Mouse (Mus musculus) kidney, embryonic 16.5 days (tissue): Measurements from ENCODE around the gene Coa5. TPM values are rescaled to one million over a fixed set of nuclear protein-coding genes. Genes with fewer than 3 reads are reported as not detected.

ENCODE experiments used
- ATAC-seq: fragments of 200-750 bp; cut with Nextera tagmentation; 2 replicates; pipeline ENCODE4 v1.8.0; 2017; ENCODE audit warnings: moderate TSS enrichment; ENCODE audit not compliant: low FRiP score, low TSS enrichment
- H3K27ac ChIP-seq: fragments of 300-500 bp; sonication (generic); 2 replicates; pipeline ENCODE4 v1.5.1; 2014; ENCODE audit warnings: low read length
- H3K27me3 ChIP-seq: fragments of 300-500 bp; sonication (generic); 2 replicates; pipeline ENCODE4 v1.6.1; 2014; ENCODE audit warnings: low read length, control low read depth, mixed read lengths; ENCODE audit not compliant: insufficient read depth
- H3K36me3 ChIP-seq: fragments of 300-500 bp; sonication (generic); 2 replicates; pipeline ENCODE4 v1.6.1; 2014; ENCODE audit warnings: low read length, control low read depth, mixed read lengths; ENCODE audit not compliant: insufficient read depth
- H3K4me1 ChIP-seq: fragments of 300-500 bp; sonication (generic); 2 replicates; pipeline ENCODE4 v1.6.1; 2014; ENCODE audit warnings: low read length, control low read depth, mixed read lengths; ENCODE audit not compliant: insufficient read depth
- H3K4me2 ChIP-seq: fragments of 300-500 bp; sonication (generic); replicated peaks from 2 replicates; pipeline ENCODE4 v1.6.1; 2014; ENCODE audit warnings: low read depth, low read length
- H3K4me3 ChIP-seq: fragments of 300-500 bp; sonication (generic); 2 replicates; pipeline ENCODE4 v1.5.1; 2014; ENCODE audit warnings: mild to moderate bottlenecking, low read length
- H3K9ac ChIP-seq: fragments of 300-500 bp; sonication (generic); replicated peaks from 2 replicates; pipeline ENCODE4 v1.6.1; 2014; ENCODE audit warnings: low read length
- H3K9me3 ChIP-seq: fragments of 300-500 bp; sonication (generic); 2 replicates; pipeline ENCODE4 v1.6.1; 2016; ENCODE audit warnings: low read length, control low read depth
- WGBS: fragments of 180-500 bp; shearing (Covaris S2); extraction: QIAGEN DNeasy Blood & Tissue Kit; methylation state at CpG from one replicate; pipeline ENCODE4 v1.1.7; 2014; 5-methylcytosine and 5-hydroxymethylcytosine counted together
- polyA plus RNA-seq: library from polyadenylated mRNA; unstranded; fragments of >200 nt; fragmentation: Nextera tagmentation; extraction: Ambion mirVana; gene quantifications from 2 replicates; pipeline ENCODE4 v1.2.1, GENCODE M21; 2015

Gene Coa5
- polyA plus RNA-seq, 1 experiment from 2014 or later: 60.1 TPM

- WGBS: 90% methylated on average over 5 of the region's 5 CpGs
- H3K4me2 ChIP-seq: no peak overlapping the region
- H3K4me3 ChIP-seq: no peak overlapping the region
- H3K9me3 ChIP-seq: no peaks in the 10 kb centered on the region
- H3K36me3 ChIP-seq: peaks cover 10% of the 10 kb centered on the region
- no peak overlapping the region for H3K9ac ChIP-seq
- H3K27me3 ChIP-seq: no peaks in the 10 kb centered on the region
- peaks cover 4% of the 10 kb centered on the region; the same call in 1 of the 2 replicates for H3K4me1 ChIP-seq
- H3K27ac ChIP-seq: no peak overlapping the region
- ATAC-seq: no peak
Observed at GRCm38 (mm10) chr1:37380913-37381312, 49.0 kb downstream of the Coa5 start.

DNA sequence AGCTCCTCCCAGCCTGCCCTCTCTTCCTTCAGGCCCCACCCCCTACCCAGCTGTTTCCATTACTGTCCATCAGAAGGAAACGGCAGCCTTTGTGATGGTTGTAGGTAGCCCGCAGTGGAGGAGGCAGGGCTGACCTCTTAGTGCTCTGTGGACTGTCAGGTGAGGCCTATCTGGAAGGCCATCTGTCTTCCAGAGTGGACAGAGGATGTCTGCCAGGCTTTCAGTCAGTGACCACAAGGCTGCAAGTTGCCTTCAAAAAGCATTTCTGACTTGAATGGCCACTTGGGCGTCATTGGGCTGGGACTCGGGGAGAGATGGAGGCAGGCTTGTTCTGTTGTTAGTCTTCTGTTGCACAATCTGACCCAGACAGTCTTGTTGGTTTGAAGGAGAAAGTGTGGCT is 50.4 kb downstream of the Coa5 start:
- Histone ChIP-seq H3K9ac (no peak overlapping the region), H3K36me3 (peaks cover 10% of the 10 kb centered on the region), H3K4me2 (no peak overlapping the region), H3K4me1 (peaks cover 4% of the 10 kb centered on the region; the same call in 1 of the 2 replicates), H3K27me3 (no peaks in the 10 kb centered on the region), H3K4me3 (no peak overlapping the region), H3K9me3 (no peaks in the 10 kb centered on the region), H3K27ac (no peak overlapping the region)
- no peak for ATAC-seq
- WGBS: 63% methylated on average over 4 of the region's 4 CpGs

- no peak for ATAC-seq
- H3K4me3 ChIP-seq: no peak overlapping the region
- no peaks in the 10 kb centered on the region for H3K9me3 ChIP-seq
- no peaks in the 10 kb centered on the region for H3K27me3 ChIP-seq
- no peak overlapping the region for H3K4me2 ChIP-seq
- H3K4me1 ChIP-seq: peaks cover 4% of the 10 kb centered on the region; the same call in 1 of the 2 replicates
- peaks cover 10% of the 10 kb centered on the region for H3K36me3 ChIP-seq
- no peak overlapping the region for H3K9ac ChIP-seq
- no peak overlapping the region for H3K27ac ChIP-seq
- 89% methylated on average over 5 of the region's 5 CpGs for WGBS
Observed at GRCm38 (mm10) chr1:37378095-37378494, 51.8 kb downstream of the Coa5 start.

- Histone ChIP-seq H3K4me2 (no peak overlapping the region), H3K36me3 (peaks cover 10% of the 10 kb centered on the region), H3K4me1 (0 out of 2 replicates have a peak, but pooled peaks cover under 1% of the 10 kb centered on the region), H3K27ac (no peak overlapping the region), H3K4me3 (no peak overlapping the region), H3K27me3 (no peaks in the 10 kb centered on the region), H3K9ac (no peak overlapping the region), H3K9me3 (no peaks in the 10 kb centered on the region)
- ATAC-seq: no peak
- WGBS: 95% methylated on average over 2 of the region's 2 CpGs
Observed at GRCm38 (mm10) chr1:37376751-37377150, 53.2 kb downstream of the Coa5 start.

DNA sequence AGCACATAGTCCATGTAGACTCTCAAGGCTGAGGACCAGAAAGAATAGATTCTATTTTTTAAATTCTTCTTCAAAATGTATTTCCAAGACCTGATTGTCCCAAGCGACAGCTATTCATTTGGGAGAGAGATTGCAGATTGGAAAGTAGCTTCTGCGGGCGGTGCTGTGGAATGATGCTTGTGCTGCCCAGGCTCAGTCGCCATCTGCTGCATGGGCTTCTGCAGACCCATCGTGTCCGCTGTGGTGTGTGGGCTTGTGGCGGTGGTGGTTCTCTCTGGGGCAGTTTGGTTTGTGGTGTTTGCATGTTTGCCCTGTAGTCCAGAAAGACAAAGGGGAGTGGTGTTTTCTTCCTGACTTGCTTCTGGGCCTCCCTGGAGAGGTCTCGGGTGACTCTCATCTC is 53.7 kb downstream of the Coa5 start:
- H3K9ac ChIP-seq: no peak overlapping the region
- H3K4me1 ChIP-seq: no peaks in the 10 kb centered on the region
- no peak overlapping the region for H3K4me2 ChIP-seq
- ATAC-seq: no peak
- H3K27ac ChIP-seq: no peak overlapping the region
- no peaks in the 10 kb centered on the region for H3K27me3 ChIP-seq
- 90% methylated on average over 8 of the region's 8 CpGs for WGBS
- H3K9me3 ChIP-seq: no peaks in the 10 kb centered on the region
- H3K4me3 ChIP-seq: no peak overlapping the region
- peaks cover 10% of the 10 kb centered on the region for H3K36me3 ChIP-seq

DNA sequence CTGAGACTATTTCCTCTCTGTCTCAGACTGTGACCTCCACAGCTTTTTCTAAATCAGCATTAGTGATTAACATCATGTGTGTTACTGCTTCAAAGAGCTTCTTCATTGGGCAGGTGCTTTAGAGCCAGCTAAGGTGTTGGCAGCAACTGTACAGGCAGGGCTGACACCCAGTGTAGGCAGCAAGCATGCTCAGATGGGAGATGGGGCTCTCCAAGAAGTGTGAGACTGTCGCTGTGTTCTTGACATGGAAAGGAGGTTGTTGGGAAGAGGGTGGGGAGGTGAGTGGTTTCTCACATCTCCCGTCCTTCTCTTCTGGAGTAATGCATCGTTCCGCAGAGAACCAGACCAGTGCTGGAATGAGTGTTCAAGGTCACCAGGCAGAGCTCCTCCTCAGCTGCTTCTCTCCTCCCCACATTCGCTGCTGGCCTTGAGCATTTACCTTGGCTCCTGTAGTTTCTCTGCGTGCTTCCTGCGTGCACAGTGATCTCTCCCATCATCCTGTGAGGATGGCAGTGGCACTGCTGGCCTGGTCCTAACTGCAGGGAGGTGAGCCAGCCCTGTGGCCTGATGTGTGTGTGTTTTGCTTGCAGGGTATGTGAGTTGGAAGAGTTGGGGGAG is 61.0 kb downstream of the Coa5 start:
- H3K36me3 ChIP-seq: peaks cover 21% of the 10 kb centered on the region; the same call in 1 of the 2 replicates
- H3K27ac ChIP-seq: no peak overlapping the region
- ATAC-seq: no peak
- no peaks in the 10 kb centered on the region for H3K27me3 ChIP-seq
- H3K4me2 ChIP-seq: no peak overlapping the region
- no peak overlapping the region for H3K4me3 ChIP-seq
- H3K9me3 ChIP-seq: no peaks in the 10 kb centered on the region
- WGBS: 86% methylated on average over 7 of the region's 7 CpGs
- H3K9ac ChIP-seq: no peak overlapping the region
- H3K4me1 ChIP-seq: no peaks in the 10 kb centered on the region

GRCm38 (mm10) chr1:37368125-37368524 is 61.8 kb downstream of the Coa5 start:
- peaks cover 21% of the 10 kb centered on the region; the same call in 1 of the 2 replicates for H3K36me3 ChIP-seq
- no peaks in the 10 kb centered on the region for H3K4me1 ChIP-seq
- no peak overlapping the region for H3K9ac ChIP-seq
- 95% methylated on average over 10 of the region's 10 CpGs for WGBS
- no peak overlapping the region for H3K27ac ChIP-seq
- no peak overlapping the region for H3K4me3 ChIP-seq
- no peaks in the 10 kb centered on the region for H3K27me3 ChIP-seq
- no peak overlapping the region for H3K4me2 ChIP-seq
- no peaks in the 10 kb centered on the region for H3K9me3 ChIP-seq
- no peak for ATAC-seq

Other genes starting within 250 kb of the Coa5 start
- 0.07 and 0.18 TPM in 2 replicates for gene Cnga3, start 215.7 kb downstream of the Coa5 start, polyA plus RNA-seq
- gene Inpp4a, start 130.2 kb downstream of the Coa5 start, polyA plus RNA-seq: 19.2 and 21.3 TPM in 2 replicates
- gene Unc50, start within 50 bp of the Coa5 start, polyA plus RNA-seq: 128 and 144 TPM in 2 replicates
- 6.7 and 8.3 TPM in 2 replicates for gene Mgat4a, start 110.9 kb upstream of the Coa5 start, polyA plus RNA-seq